Mouse (Mus musculus) liver, embryonic 14 days (tissue): ENCODE measurements around the gene Tmem92. TPM values are rescaled to one million over a fixed set of nuclear protein-coding genes. Genes with fewer than 3 reads are reported as not detected.

ENCODE experiments used
- polyA plus RNA-seq: library from polyadenylated mRNA; depleted of rRNA; stranded (reverse); fragments of >200 nt; gene quantifications from 2 replicates; pipeline ENCODE4 v1.2.3, GENCODE M21; 2012; rRNA removed

Gene Tmem92
- not detected in 2 replicates for polyA plus RNA-seq

DNA sequence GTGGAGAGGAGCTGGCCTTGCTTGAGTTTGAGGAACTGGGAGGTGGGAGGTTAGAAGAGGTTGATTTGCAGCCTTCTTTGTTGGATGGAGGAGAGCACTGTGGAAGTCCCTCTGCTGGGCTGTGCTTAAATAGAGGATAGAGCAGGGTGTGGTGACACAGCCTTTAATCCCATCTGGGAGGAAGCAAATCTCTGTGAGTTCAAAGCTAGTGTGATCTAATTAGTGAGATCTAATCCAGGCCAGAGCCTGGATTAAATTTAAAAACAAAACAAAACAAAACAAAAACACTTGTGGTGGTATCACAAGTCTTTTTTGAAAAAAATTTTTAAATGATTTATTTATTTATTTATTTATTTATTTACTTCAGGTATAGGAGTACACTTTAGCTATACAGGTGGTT, at the start of gene Tmem92:
TSS of gene Tmem92 (minus strand) at position 101 of the 400 bp plus-strand sequence.

DNA sequence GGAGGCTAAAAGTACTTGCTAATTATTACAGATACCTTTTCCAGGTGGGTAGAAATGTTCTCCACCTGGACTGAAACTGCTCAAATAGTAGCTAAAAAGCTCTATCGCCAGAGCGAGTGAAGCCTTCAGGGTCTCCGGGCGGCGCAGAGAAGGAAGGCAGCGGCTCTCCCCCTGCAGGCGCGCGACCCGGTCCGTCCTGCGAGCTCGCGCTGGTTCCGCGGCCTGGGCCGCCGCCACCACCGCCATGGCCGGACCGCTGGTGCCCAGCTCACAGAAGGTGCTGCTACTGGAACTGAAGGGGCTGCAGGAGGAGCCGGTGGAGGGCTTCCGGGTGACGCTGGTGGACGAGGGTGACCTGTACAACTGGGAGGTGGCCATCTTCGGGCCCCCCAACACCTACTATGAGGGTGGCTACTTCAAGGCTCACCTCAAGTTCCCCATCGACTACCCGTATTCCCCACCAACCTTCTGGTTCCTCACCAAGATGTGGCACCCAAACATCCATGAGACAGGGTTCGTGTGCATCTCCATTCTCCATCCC, 40.7 kb downstream of the Tmem92 start, which contains the start of gene Cdc34b:
TSS of gene Cdc34b (plus strand) at position 51 of the 541 bp plus-strand sequence.

Other genes starting within 250 kb of the Tmem92 start
- gene Rsad1, start 233.4 kb downstream of the Tmem92 start, polyA plus RNA-seq = 1.1 and 1.5 TPM in 2 replicates
- 0.02 and 0.06 TPM in 2 replicates for gene Chad, start 217.7 kb downstream of the Tmem92 start, polyA plus RNA-seq
- gene Acsf2, start 180.8 kb downstream of the Tmem92 start, polyA plus RNA-seq = 3.5 and 4.0 TPM in 2 replicates
- gene Lrrc59, start 152.9 kb downstream of the Tmem92 start, polyA plus RNA-seq = 54.1 and 56.5 TPM in 2 replicates
- 58.6 and 65.0 TPM in 2 replicates for gene Mrpl27, start 128.9 kb downstream of the Tmem92 start, polyA plus RNA-seq
- 14.1 and 15.7 TPM in 2 replicates for gene Eme1, start 128.7 kb downstream of the Tmem92 start, polyA plus RNA-seq
- gene Xylt2, start 105.2 kb downstream of the Tmem92 start, polyA plus RNA-seq = 2.3 and 2.7 TPM in 2 replicates
- not detected in 2 replicates for gene Gm11541, start 78.2 kb downstream of the Tmem92 start, polyA plus RNA-seq
- 0.02 TPM in 1 of 2 replicates, not detected in the other for gene Cdc34b, start 40.9 kb downstream of the Tmem92 start, polyA plus RNA-seq
- 10.2 and 23.4 TPM in 2 replicates for gene Col1a1, start 153.5 kb upstream of the Tmem92 start, polyA plus RNA-seq
- not detected in 2 replicates for gene Hils1, start 184.9 kb upstream of the Tmem92 start, polyA plus RNA-seq
- gene Sgca, start 193.6 kb upstream of the Tmem92 start, polyA plus RNA-seq = 0.23 TPM in 1 of 2 replicates, not detected in the other
- 15.3 and 16.2 TPM in 2 replicates for gene Ppp1r9b, start 208.3 kb upstream of the Tmem92 start, polyA plus RNA-seq
- gene Samd14, start 227.2 kb upstream of the Tmem92 start, polyA plus RNA-seq = 26.8 and 33.2 TPM in 2 replicates